Mouse (Mus musculus) frontal cortex, adult 2 months (tissue): ENCODE measurements at regions not wholly inside any gene's neighbourhood (a gene's known extent, or its start where the extent isn't known, plus 50 kb on each side); places are given as distances from the start of the nearest gene placed in this dataset.

Experiments
- DNase-seq, 2 experiments: peaks; one replicate each; pipeline ENCODE4 v3.0.0; 2022; ENCODE audit warnings: low spot score in 1 of 2; ENCODE audit errors: extremely low spot score in 1 of 2

- DNase-seq = no peak
These were observed 128.6 kb upstream of the Hgf start for GRCm38 (mm10) chr5:16424745-16425144.

- no peak for DNase-seq
These were observed 128.0 kb upstream of the Hgf start for GRCm38 (mm10) chr5:16425302-16425701.

- no peak for DNase-seq
These were observed 127.0 kb upstream of the Hgf start for GRCm38 (mm10) chr5:16426306-16426705.

- no peak for DNase-seq
These were observed 118.7 kb upstream of the Hgf start for GRCm38 (mm10) chr5:16434586-16434985.

- DNase-seq = no peak
These were observed 108.2 kb upstream of the Hgf start for GRCm38 (mm10) chr5:16445056-16445455.

- no peak for DNase-seq
These were observed 106.3 kb upstream of the Hgf start for GRCm38 (mm10) chr5:16446977-16447376.

- no peak for DNase-seq
These were observed 91.5 kb upstream of the Hgf start for GRCm38 (mm10) chr5:16461795-16462194.

- no peak for DNase-seq
These were observed 87.0 kb upstream of the Hgf start for GRCm38 (mm10) chr5:16466266-16466665.

- no peak for DNase-seq
These were observed 84.7 kb upstream of the Hgf start for GRCm38 (mm10) chr5:16468560-16468959.

- DNase-seq = no peak
These were observed 84.1 kb upstream of the Hgf start for GRCm38 (mm10) chr5:16469221-16469620.

- DNase-seq = peak in 1 of 2 experiments; percentile 19
These were observed 83.5 kb upstream of the Hgf start for GRCm38 (mm10) chr5:16469644-16470275.

GRCm38 (mm10) chr5:16470366-16470982 lies 82.8 kb upstream of the Hgf start:
- DNase-seq = no peak

GRCm38 (mm10) chr5:16487969-16488368 lies 65.3 kb upstream of the Hgf start:
- DNase-seq = no peak

- no peak for DNase-seq
These were observed 63.5 kb upstream of the Hgf start for GRCm38 (mm10) chr5:16489803-16490202.

GRCm38 (mm10) chr5:16499891-16500290 lies 53.4 kb upstream of the Hgf start:
- DNase-seq = no peak
